Mouse (Mus musculus) liver, adult 2 months (tissue): ENCODE measurements at regions not wholly inside any gene's neighbourhood (a gene's known extent, or its start where the extent isn't known, plus 50 kb on each side); places are given as distances from the start of the nearest gene placed in this dataset.

Source experiments
- DNase-seq: peaks from one replicate; pipeline ENCODE4 v3.0.0-alpha.2; 2011; ENCODE audit warnings: low read depth, low spot score; ENCODE audit errors: extremely low read depth
- H3K27ac ChIP-seq: fragments of 200-500 bp; replicated peaks from 2 replicates; pipeline ENCODE4 v1.5.1; 2012; ENCODE audit warnings: low read depth, mild to moderate bottlenecking, control low read depth, inconsistent platforms, low read length; ENCODE audit not compliant: insufficient read depth
- H3K27me3 ChIP-seq: fragments of 200-500 bp; 2 replicates; pipeline ENCODE4 v1.6.1; 2012; ENCODE audit warnings: mild to moderate bottlenecking, moderate library complexity, low read length, inconsistent platforms; ENCODE audit not compliant: control insufficient read depth, insufficient read depth
- H3K36me3 ChIP-seq: fragments of 200-500 bp; 2 replicates; pipeline ENCODE4 v1.6.1; 2012; ENCODE audit warnings: low read length, inconsistent platforms; ENCODE audit not compliant: control insufficient read depth, insufficient read depth
- H3K4me1 ChIP-seq: fragments of 200-500 bp; 2 replicates; pipeline ENCODE4 v1.6.1; 2011; ENCODE audit warnings: low read length; ENCODE audit not compliant: control insufficient read depth, insufficient read depth
- H3K4me3 ChIP-seq: fragments of 200-500 bp; 2 replicates; pipeline ENCODE4 v1.5.1; 2011; ENCODE audit warnings: low read depth, mild to moderate bottlenecking, control low read depth, low read length, moderate library complexity; ENCODE audit not compliant: insufficient read depth
- H3K79me2 ChIP-seq: fragments of 200-500 bp; 2 replicates; pipeline ENCODE4 v1.6.1; 2012; ENCODE audit warnings: inconsistent platforms, mild to moderate bottlenecking, low read length, moderate library complexity; ENCODE audit not compliant: control insufficient read depth, insufficient read depth
- H3K9ac ChIP-seq: fragments of 200-500 bp; 2 replicates; pipeline ENCODE4 v1.6.1; 2012; ENCODE audit warnings: low read depth, mild to moderate bottlenecking, control low read depth, inconsistent platforms, low read length
- CTCF ChIP-seq: fragments of 200-500 bp; IDR thresholded peaks from 2 replicates; pipeline ENCODE4 v1.5.1; 2011; ENCODE audit warnings: low read depth, low read length, control low read depth
- POLR2A ChIP-seq: fragments of 200-500 bp; IDR thresholded peaks from 2 replicates; pipeline ENCODE4 v1.6.1; 2011; ENCODE audit warnings: low read length, control low read depth; ENCODE audit not compliant: insufficient read depth; ENCODE audit errors: extremely low read depth
- WGBS: fragments of 180-500 bp; shearing (Covaris S2); methylation state at CpG from one replicate; pipeline ENCODE4 v1.1.7; 2018; 5-methylcytosine and 5-hydroxymethylcytosine counted together

DNA sequence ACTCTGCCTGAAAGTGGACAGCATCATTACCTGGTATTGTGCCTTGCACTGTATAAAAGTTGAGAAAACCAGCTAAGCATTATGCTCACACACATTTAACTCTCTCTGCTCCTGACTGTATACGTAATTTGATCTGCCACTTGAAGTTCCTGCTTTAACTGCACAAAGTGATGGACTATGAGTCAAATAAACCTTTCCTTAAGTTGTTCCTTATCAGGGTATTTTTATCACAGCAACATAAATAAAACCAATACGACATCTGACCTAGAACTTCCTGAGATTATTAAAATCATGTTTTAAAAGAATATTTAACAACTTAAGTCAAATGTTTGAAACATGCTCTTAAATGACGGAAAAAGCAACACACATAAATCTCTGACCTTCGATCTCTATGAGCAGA is 134.9 kb upstream of the Meis1 start:
- Histone ChIP-seq H3K36me3 (no peaks in the 10 kb centered on the region), H3K79me2 (no peaks in the 10 kb centered on the region), H3K9ac (no peak overlapping the region), H3K4me3 (no peak overlapping the region), H3K4me1 (no peaks in the 10 kb centered on the region), H3K27me3 (no peaks in the 10 kb centered on the region; the same call in 1 of the 2 replicates), H3K27ac (no peak overlapping the region)
- no peak for TF ChIP-seq POLR2A
- no peak for TF ChIP-seq CTCF
- WGBS, result 79% methylated on average over 4 of the region's 4 CpGs
- DNase-seq, result no peak

DNA sequence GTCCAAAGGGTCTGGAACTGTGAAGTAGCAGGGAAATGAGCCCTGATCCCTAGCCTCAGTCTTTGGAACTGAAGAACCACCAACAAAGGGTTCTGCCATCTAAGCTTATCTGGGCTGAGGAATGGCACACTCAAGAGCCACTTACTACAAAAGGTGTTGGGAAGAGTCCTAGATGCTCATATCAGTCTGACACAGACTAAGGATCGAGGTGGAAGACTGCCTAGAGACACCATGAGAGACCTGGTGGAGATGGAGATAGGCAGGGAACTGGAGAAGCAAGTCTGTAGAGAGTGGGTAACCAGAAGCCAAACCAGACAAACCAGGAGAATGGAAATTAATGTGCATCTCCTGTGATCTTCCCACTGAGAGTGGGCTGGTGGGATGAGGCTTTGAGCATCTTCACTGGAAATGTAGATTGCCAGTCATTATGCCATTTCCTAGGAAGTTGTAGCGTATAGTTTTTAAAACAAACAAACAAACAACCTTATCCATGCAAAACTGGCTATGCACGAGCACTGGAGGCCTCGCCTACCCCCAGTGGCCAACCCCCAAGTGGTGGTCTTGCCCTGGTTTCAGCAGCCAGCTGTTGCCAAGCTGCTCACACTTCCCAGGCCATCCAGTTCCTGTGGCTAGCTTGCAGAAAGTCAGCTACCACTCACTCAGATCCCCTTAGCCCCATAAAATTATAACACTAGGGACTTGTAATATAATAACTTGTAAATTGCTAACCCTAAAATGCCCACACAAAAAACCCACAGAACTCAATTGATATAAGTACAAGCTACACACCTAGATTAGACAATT is 136.2 kb upstream of the Meis1 start:
- no peaks in the 10 kb centered on the region for H3K4me1 ChIP-seq
- no peak for DNase-seq
- H3K4me3 ChIP-seq, result no peak overlapping the region
- TF ChIP-seq POLR2A (no peak), CTCF (no peak)
- no peak overlapping the region for H3K27ac ChIP-seq
- H3K27me3 ChIP-seq, result no peaks in the 10 kb centered on the region; the same call in 1 of the 2 replicates
- H3K79me2 ChIP-seq, result no peaks in the 10 kb centered on the region
- WGBS, result 79% methylated on average over 4 of the region's 4 CpGs
- H3K9ac ChIP-seq, result no peak overlapping the region
- H3K36me3 ChIP-seq, result no peaks in the 10 kb centered on the region

DNA sequence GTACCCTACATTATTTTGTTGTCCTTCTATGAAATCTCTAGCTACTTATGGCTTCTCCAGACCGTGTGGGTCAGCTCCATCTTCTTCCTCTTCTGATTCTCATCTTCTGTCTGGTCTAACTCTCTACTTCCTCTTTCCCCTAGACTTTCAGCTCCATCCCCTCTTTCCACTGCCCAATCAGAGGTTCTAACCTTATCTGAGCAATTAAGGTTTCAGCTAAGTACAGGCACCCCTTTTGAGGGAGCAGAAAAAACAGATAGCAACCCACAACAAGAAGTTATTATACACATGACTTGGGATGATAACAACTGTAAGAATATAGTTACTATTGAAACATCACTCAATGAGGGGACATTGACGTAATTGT is 136.8 kb upstream of the Meis1 start:
- 77% methylated on average over 2 of the region's 2 CpGs for WGBS
- H3K79me2 ChIP-seq, result no peaks in the 10 kb centered on the region

DNA sequence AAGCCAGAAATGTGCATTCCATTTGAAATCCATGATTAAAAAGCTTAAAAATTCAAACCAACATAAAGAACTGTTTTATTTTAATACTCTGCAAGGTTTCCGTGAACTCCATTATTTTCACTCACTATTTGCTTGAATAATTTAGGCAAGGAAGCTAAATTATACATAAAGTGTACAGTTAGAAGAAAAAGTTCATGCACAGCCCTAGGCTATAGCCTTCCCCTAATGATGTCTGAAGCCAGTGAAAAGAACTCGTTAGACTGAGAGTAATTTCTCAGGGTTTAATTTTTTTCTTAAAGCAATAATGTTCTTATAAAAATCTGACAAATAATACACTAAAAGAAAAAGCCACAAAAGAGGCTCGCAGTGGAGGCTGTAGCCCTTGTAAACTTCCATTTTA is 141.4 kb upstream of the Meis1 start:
- 55% methylated on average over 3 of the region's 3 CpGs for WGBS
- no peaks in the 10 kb centered on the region for H3K79me2 ChIP-seq
- H3K4me3 ChIP-seq, result no peak overlapping the region
- no peaks in the 10 kb centered on the region for H3K27me3 ChIP-seq
- no peak overlapping the region for H3K9ac ChIP-seq
- H3K27ac ChIP-seq, result no peak overlapping the region
- TF ChIP-seq POLR2A, result no peak
- no peak for TF ChIP-seq CTCF
- no peaks in the 10 kb centered on the region for H3K4me1 ChIP-seq
- H3K36me3 ChIP-seq, result no peaks in the 10 kb centered on the region
- no peak for DNase-seq

More for the DNA sequence above, 136.8 kb upstream of the Meis1 start:
- DNase-seq, result no peak
- Histone ChIP-seq H3K4me1 (no peaks in the 10 kb centered on the region), H3K27me3 (no peaks in the 10 kb centered on the region; the same call in 1 of the 2 replicates), H3K27ac (no peak overlapping the region), H3K36me3 (no peaks in the 10 kb centered on the region), H3K9ac (no peak overlapping the region), H3K4me3 (no peak overlapping the region)
- TF ChIP-seq CTCF, result no peak
- TF ChIP-seq POLR2A, result no peak

DNA sequence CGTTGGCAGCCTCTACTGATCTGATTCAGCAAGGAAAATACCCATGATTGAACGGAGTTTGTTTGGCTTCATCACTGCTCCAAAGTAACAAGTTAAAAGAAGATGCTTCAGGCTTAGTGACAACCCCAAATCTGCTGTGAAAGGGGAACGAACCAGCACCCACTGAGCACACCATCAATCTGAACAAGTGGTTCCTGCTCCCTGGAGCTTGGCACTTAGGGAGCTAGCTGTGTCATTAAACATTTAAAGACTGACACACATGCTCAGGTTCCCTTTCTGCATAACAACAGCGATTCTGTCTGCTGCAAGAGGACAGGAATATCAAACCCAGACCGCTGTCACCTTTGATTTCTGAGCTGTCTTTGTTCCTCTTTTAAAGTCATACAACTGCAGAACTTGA is 141.9 kb upstream of the Meis1 start:
- Histone ChIP-seq H3K27ac (no peak overlapping the region), H3K27me3 (no peaks in the 10 kb centered on the region), H3K9ac (no peak overlapping the region), H3K79me2 (no peaks in the 10 kb centered on the region), H3K4me3 (no peak overlapping the region), H3K4me1 (no peaks in the 10 kb centered on the region), H3K36me3 (no peaks in the 10 kb centered on the region)
- 40% methylated on average over 5 of the region's 5 CpGs for WGBS
- DNase-seq, result no peak
- TF ChIP-seq CTCF (no peak), POLR2A (no peak)

DNA sequence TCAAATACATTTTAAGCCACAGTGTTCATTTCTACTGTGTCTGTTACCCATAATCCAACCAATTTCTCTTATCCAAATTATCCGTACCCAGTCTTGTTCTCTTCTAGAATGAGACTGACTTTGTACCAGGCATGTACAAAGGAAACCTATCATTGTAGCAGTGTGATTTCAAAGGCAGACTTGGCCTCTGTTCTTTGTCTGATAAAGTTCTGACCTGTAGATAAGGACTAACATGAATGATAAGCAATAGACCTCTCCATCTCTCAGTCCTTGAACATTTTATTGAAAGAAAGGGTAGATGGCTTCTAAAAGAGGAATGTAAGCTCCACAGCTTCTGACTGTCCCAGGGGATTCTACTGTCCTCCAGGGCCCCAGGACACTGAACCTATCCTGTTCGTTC is 152.2 kb upstream of the Meis1 start:
- H3K9ac ChIP-seq, result no peak overlapping the region
- H3K79me2 ChIP-seq, result no peaks in the 10 kb centered on the region
- 83% methylated on average over 2 of the region's 2 CpGs for WGBS
- H3K27ac ChIP-seq, result no peak overlapping the region
- no peaks in the 10 kb centered on the region for H3K36me3 ChIP-seq
- DNase-seq, result no peak
- no peaks in the 10 kb centered on the region for H3K4me1 ChIP-seq
- TF ChIP-seq POLR2A (no peak), CTCF (no peak)
- no peak overlapping the region for H3K4me3 ChIP-seq
- no peaks in the 10 kb centered on the region for H3K27me3 ChIP-seq
